Mouse (Mus musculus) thymus, adult 2 months (tissue): ENCODE measurements at regions not wholly inside any gene's neighbourhood (a gene's known extent, or its start where the extent isn't known, plus 50 kb on each side); places are given as distances from the start of the nearest gene placed in this dataset.

ENCODE experiments used
- CTCF ChIP-seq: fragments of 200-500 bp; IDR thresholded peaks from 2 replicates; pipeline ENCODE4 v1.5.1; 2012; ENCODE audit warnings: mild to moderate bottlenecking, control low read depth, low read length, moderate library complexity, borderline replicate concordance; ENCODE audit not compliant: control insufficient read depth, poor library complexity, insufficient read depth; ENCODE audit errors: extremely low read depth
- POLR2A ChIP-seq: fragments of 200-500 bp; IDR thresholded peaks from 2 replicates; pipeline ENCODE4 v1.6.1; 2012; ENCODE audit warnings: mild to moderate bottlenecking, low read length, control low read depth, moderate library complexity; ENCODE audit not compliant: control insufficient read depth, poor library complexity, insufficient read depth; ENCODE audit errors: extremely low read depth

- TF ChIP-seq POLR2A: no peak
- TF ChIP-seq CTCF: no peak
Observed at GRCm38 (mm10) chr12:25982545-25982944, 432.5 kb downstream of the Rnf144a start.
